Comparison of ENCODE assay signal across 7 mouse cellular contexts in the genomic region with DNA sequence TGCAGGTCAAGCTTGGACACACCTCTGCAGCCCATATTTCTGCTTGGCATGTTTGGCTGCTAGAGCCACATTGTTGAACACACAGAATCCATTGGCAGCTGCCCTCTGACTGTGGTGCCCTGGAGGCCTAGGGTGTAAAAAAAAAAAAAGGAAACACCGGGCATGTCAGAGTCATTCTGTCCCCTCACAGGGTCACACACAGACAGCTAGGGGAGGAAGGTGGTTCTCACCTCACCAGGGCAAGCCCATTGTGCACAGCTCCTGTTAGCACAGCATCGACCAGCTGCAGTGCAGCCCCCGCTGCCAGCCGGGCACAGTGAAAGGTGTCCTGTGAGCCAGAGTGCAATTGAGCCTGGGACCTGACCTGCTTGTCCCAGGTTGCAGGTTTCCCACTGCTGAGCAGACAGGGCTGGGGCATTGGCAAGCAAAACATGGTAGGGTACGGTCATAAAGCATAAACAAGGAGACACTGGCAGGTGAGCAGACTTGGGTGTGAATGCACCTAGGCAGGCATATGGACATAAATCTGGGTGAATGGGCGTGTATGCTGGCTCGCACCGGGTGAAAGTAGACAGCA. TPM values are rescaled to one million over a fixed set of nuclear protein-coding genes. Genes with fewer than 3 reads are reported as not detected.
A peak's percentile ranks its signal among the peaks of the same experiment; 100 is the strongest.
DNase-seq lines count a peak whose midpoint lies in the region; ATAC-seq and TF ChIP-seq lines count a peak whose summit lies in the region.

No protein-coding gene starts in this region.

- TF ChIP-seq CTCF in lung, postnatal 0 days (IDR thresholded peaks at IDR 0.05): no peak
- TF ChIP-seq CTCF in stomach, postnatal 0 days (IDR thresholded peaks at IDR 0.05; ENCODE audit: low read depth): no peak

- no peaks in the 10 kb centered on the region for H3K36me3 ChIP-seq in lung, postnatal 0 days (ENCODE audit: insufficient read depth, low read length)
- peaks cover 4% of the 10 kb centered on the region; the same call in 1 of the 2 replicates for H3K36me3 ChIP-seq in forebrain, embryonic 15.5 days
- H3K36me3 ChIP-seq in liver, embryonic 11.5 days (ENCODE audit: control insufficient read depth, insufficient read depth, low read length): peaks cover 5% of the 10 kb centered on the region; the same call in 1 of the 2 replicates
- H3K36me3 ChIP-seq in stomach, postnatal 0 days (ENCODE audit: control insufficient read depth, insufficient read depth, low read length): no peaks in the 10 kb centered on the region

- peaks cover 18% of the 10 kb centered on the region; the same call in 1 of the 2 replicates for H3K4me1 ChIP-seq in lung, postnatal 0 days (ENCODE audit: insufficient read depth, low read depth, low read length)
- H3K4me1 ChIP-seq in forebrain, embryonic 15.5 days: peaks cover 28% of the 10 kb centered on the region
- H3K4me1 ChIP-seq in liver, embryonic 11.5 days (replicated peaks; ENCODE audit: control insufficient read depth, insufficient read depth, low read length): peaks cover 21% of the 10 kb centered on the region
- peaks cover 9% of the 10 kb centered on the region; the same call in 1 of the 2 replicates for H3K4me1 ChIP-seq in stomach, postnatal 0 days (replicated peaks; ENCODE audit: control insufficient read depth, insufficient read depth)

- peak overlapping the region; percentile 60 for H3K4me2 ChIP-seq in lung, postnatal 0 days (replicated peaks; ENCODE audit: low read depth, low read length)
- peak overlapping the region; percentile 90 for H3K4me2 ChIP-seq in forebrain, embryonic 15.5 days (replicated peaks)
- H3K4me2 ChIP-seq in liver, embryonic 11.5 days: peak overlapping the region; percentile 98
- peak overlapping the region; percentile 61 for H3K4me2 ChIP-seq in stomach, postnatal 0 days (replicated peaks; ENCODE audit: low read depth)

- no peaks in the 10 kb centered on the region for H3K9me3 ChIP-seq in lung, postnatal 0 days (ENCODE audit: low read length)
- no peaks in the 10 kb centered on the region for H3K9me3 ChIP-seq in forebrain, embryonic 15.5 days
- no peaks in the 10 kb centered on the region for H3K9me3 ChIP-seq in liver, embryonic 11.5 days (ENCODE audit: control insufficient read depth, low read length)
- H3K9me3 ChIP-seq in stomach, postnatal 0 days (ENCODE audit: control insufficient read depth, low read length): no peaks in the 10 kb centered on the region

- WGBS in lung, postnatal 0 days: 76% methylated on average over 8 of the region's 8 CpGs
- WGBS in forebrain, embryonic 15.5 days: 90% methylated on average over 8 of the region's 8 CpGs
- 82% methylated on average over 8 of the region's 8 CpGs for WGBS in liver, embryonic 11.5 days
- 82% methylated on average over 8 of the region's 8 CpGs for WGBS in stomach, postnatal 0 days

- no peak overlapping the region for H3K4me3 ChIP-seq in lung, postnatal 0 days (ENCODE audit: low read depth, low read length)
- H3K4me3 ChIP-seq in forebrain, embryonic 15.5 days: peak overlapping the region; percentile 65
- H3K4me3 ChIP-seq in liver, embryonic 11.5 days (ENCODE audit: low read depth, low read length): peak overlapping the region; percentile 70
- H3K4me3 ChIP-seq in stomach, postnatal 0 days (ENCODE audit: low read depth, low read length): peak overlapping the region; percentile 64

- ATAC-seq in lung, postnatal 0 days: no peak
- no peak for ATAC-seq in forebrain, embryonic 15.5 days (replicated peaks)
- no peak for ATAC-seq in liver, embryonic 11.5 days (replicated peaks; ENCODE audit: low FRiP score)
- no peak for ATAC-seq in stomach, postnatal 0 days (ENCODE audit: low FRiP score, low TSS enrichment)

- H3K9ac ChIP-seq in lung, postnatal 0 days (replicated peaks; ENCODE audit: low read depth): no peak overlapping the region
- H3K9ac ChIP-seq in forebrain, embryonic 15.5 days (replicated peaks): peak overlapping the region; percentile 68
- H3K9ac ChIP-seq in liver, embryonic 11.5 days (ENCODE audit: low read depth, low read length): peak overlapping the region; percentile 81
- H3K9ac ChIP-seq in stomach, postnatal 0 days (ENCODE audit: low read length): peak overlapping the region; percentile 74

- H3K27me3 ChIP-seq in lung, postnatal 0 days (replicated peaks; ENCODE audit: insufficient read depth, low read length): no peaks in the 10 kb centered on the region
- no peaks in the 10 kb centered on the region for H3K27me3 ChIP-seq in forebrain, embryonic 15.5 days
- H3K27me3 ChIP-seq in liver, embryonic 11.5 days (replicated peaks; ENCODE audit: control insufficient read depth, insufficient read depth, low read length): no peaks in the 10 kb centered on the region
- no peaks in the 10 kb centered on the region for H3K27me3 ChIP-seq in stomach, postnatal 0 days (ENCODE audit: control insufficient read depth, insufficient read depth, low read length)

- DNase-seq in lung, postnatal 0 days (ENCODE audit: low spot score): no peak
- DNase-seq in lung, postnatal 25 days (ENCODE audit: low spot score): no peak
- no peak for DNase-seq in liver, embryonic 11.5 days (ENCODE audit: low spot score)
- no peak for DNase-seq in stomach, postnatal 0 days (ENCODE audit: low spot score)
- no peak for DNase-seq in frontal cortex, postnatal 10 days (ENCODE audit: low spot score in 2 of 2)
- DNase-seq in spleen, adult 12 weeks (ENCODE audit: low spot score): no peak

- no peak for TF ChIP-seq EP300 in lung, postnatal 0 days (IDR thresholded peaks at IDR 0.05)
- TF ChIP-seq EP300 in stomach, postnatal 0 days (optimal IDR thresholded peaks at IDR 0.05): no peak

- H3K27ac ChIP-seq in lung, postnatal 0 days (ENCODE audit: low read length): no peak overlapping the region
- H3K27ac ChIP-seq in forebrain, embryonic 15.5 days (replicated peaks): no peak overlapping the region
- H3K27ac ChIP-seq in liver, embryonic 11.5 days (ENCODE audit: low read depth, low read length): no peak overlapping the region
- H3K27ac ChIP-seq in stomach, postnatal 0 days (replicated peaks): no peak overlapping the region

RNA-seq across cellular contexts. Expression of a gene that starts 1.0 kb away (rescaled TPM):
- 14.8 and 15.1 TPM in 2 replicates for polyA plus RNA-seq in lung, postnatal 0 days (2015; fragmentation: Nextera tagmentation; extraction: Ambion mirVana)
- 31.5 and 38.6 TPM in 2 replicates for polyA plus RNA-seq in forebrain, embryonic 15.5 days (2015; fragmentation: Nextera tagmentation; extraction: Ambion mirVana)
- polyA plus RNA-seq in liver, embryonic 11.5 days (2014; fragmentation: Nextera tagmentation; extraction: Ambion mirVana): 21.1 and 22.7 TPM in 2 replicates
- 10.7 and 12.4 TPM in 2 replicates for polyA plus RNA-seq in stomach, postnatal 0 days (2015; fragmentation: Nextera tagmentation; extraction: Ambion mirVana)

RNA-seq across cellular contexts. Expression of a gene that starts 4.5 kb away (rescaled TPM):
- 5.6 and 6.2 TPM in 2 replicates for polyA plus RNA-seq in lung, postnatal 0 days (2015; fragmentation: Nextera tagmentation; extraction: Ambion mirVana)
- polyA plus RNA-seq in forebrain, embryonic 15.5 days (2015; fragmentation: Nextera tagmentation; extraction: Ambion mirVana): 17.5 and 17.7 TPM in 2 replicates
- polyA plus RNA-seq in liver, embryonic 11.5 days (2014; fragmentation: Nextera tagmentation; extraction: Ambion mirVana): 18.4 and 21.8 TPM in 2 replicates
- 4.0 and 5.2 TPM in 2 replicates for polyA plus RNA-seq in stomach, postnatal 0 days (2015; fragmentation: Nextera tagmentation; extraction: Ambion mirVana)

RNA-seq across cellular contexts. Expression of a gene that starts 13.1 kb away (rescaled TPM):
- 13.0 and 14.4 TPM in 2 replicates for polyA plus RNA-seq in lung, postnatal 0 days (2015; fragmentation: Nextera tagmentation; extraction: Ambion mirVana)
- polyA plus RNA-seq in forebrain, embryonic 15.5 days (2015; fragmentation: Nextera tagmentation; extraction: Ambion mirVana): 5.5 and 5.8 TPM in 2 replicates
- 3.8 and 4.8 TPM in 2 replicates for polyA plus RNA-seq in liver, embryonic 11.5 days (2014; fragmentation: Nextera tagmentation; extraction: Ambion mirVana)
- 3.1 and 3.2 TPM in 2 replicates for polyA plus RNA-seq in stomach, postnatal 0 days (2015; fragmentation: Nextera tagmentation; extraction: Ambion mirVana)

RNA-seq across cellular contexts. Expression of a gene that starts 22.0 kb away (rescaled TPM):
- polyA plus RNA-seq in lung, postnatal 0 days (2015; fragmentation: Nextera tagmentation; extraction: Ambion mirVana): 7.4 and 8.5 TPM in 2 replicates
- 42.8 and 42.9 TPM in 2 replicates for polyA plus RNA-seq in forebrain, embryonic 15.5 days (2015; fragmentation: Nextera tagmentation; extraction: Ambion mirVana)
- 3.3 and 4.4 TPM in 2 replicates for polyA plus RNA-seq in liver, embryonic 11.5 days (2014; fragmentation: Nextera tagmentation; extraction: Ambion mirVana)
- 1.8 and 2.1 TPM in 2 replicates for polyA plus RNA-seq in stomach, postnatal 0 days (2015; fragmentation: Nextera tagmentation; extraction: Ambion mirVana)

RNA-seq across cellular contexts. Expression of a gene that starts 38.6 kb away (rescaled TPM):
- polyA plus RNA-seq in lung, postnatal 0 days (2015; fragmentation: Nextera tagmentation; extraction: Ambion mirVana): 13.9 and 16.0 TPM in 2 replicates
- polyA plus RNA-seq in forebrain, embryonic 15.5 days (2015; fragmentation: Nextera tagmentation; extraction: Ambion mirVana): 25.0 and 26.0 TPM in 2 replicates
- polyA plus RNA-seq in liver, embryonic 11.5 days (2014; fragmentation: Nextera tagmentation; extraction: Ambion mirVana): 12.6 and 16.3 TPM in 2 replicates
- polyA plus RNA-seq in stomach, postnatal 0 days (2015; fragmentation: Nextera tagmentation; extraction: Ambion mirVana): 14.3 and 16.3 TPM in 2 replicates
